Mouse (Mus musculus): ENCODE results near the gene Rnd1.

Rnd1 gene

DNA sequence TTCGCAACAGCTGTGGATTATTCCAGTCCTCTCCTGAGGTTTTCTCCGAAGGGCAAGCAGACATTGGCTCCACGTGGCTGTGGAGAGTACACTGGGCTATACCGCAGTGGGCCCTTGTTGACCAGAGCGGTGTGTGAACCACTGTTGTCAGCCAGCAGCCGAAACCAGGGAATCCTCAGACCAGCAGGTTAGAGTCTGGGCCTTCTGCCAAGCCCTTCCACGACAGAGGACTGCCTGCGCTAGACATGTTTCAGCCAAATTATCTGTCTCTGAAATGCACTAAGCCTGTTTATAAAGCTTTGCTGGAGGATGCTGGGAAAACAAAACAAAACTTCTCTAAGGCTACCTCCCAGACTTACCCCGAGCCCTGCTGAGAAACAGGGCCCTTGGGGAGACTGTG is 62.7 kb downstream of the Rnd1 start:
- DNase-seq (ENCODE audit: low spot score in 2 of 2): no peak

Measured in spleen, postnatal 10 days (tissue).